Mouse (Mus musculus): Measurements from ENCODE around the gene Fsd1.
"Not testable (repeated sequence)": the region's sequence is repeated elsewhere in the genome, so short reads cannot be mapped to it uniquely, and the experiment has no call there.

Gene Fsd1

DNA sequence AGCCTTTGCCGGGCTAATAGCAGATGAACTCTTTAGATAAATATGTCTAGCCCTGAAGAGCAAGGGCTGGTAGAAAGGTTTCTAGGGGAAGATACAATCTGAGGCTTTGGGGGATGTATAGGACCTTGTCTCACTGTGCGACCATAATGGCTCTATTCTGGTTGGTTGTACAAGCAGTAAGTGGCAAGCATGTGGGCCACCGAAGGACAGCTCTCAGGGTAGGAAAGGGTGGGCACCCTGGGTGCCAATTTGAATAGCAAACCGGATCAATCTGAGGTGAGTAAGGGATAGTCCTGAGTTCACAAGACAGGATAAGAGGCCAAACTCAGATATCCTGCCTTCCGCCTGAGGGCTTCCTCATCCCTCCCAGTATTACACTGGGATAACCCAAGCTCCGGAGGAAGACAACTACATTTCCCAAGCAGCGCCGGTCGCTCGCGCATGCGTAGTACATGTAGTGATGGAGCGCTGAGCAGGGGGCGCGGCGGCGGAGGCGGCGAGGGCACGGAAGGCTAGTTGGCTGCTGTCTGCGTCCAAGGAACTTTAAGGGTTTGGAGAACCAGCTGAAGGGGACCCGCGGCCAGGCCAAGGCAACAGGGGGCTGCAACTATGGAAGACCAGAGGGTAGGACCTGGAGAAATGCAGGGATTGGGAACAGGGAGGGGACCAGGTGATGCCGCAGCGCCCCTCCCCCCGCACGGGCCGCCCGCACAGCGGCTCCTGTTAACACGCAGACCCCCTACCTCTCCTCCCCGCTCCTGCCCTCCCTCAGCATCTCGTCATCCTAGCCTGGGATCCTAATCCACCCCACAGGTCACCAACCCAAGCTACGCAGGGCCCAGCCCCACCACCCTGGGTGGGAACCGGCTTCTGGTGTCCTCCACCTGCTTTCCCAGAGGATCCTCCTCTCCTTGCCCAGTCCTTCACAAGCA lies at the start of gene Fsd1:
TSS of gene Fsd1 (plus strand) at position 480 of the 932 bp plus-strand sequence.
- no peak for DNase-seq (ENCODE audit: low read depth, low spot score)

DNA sequence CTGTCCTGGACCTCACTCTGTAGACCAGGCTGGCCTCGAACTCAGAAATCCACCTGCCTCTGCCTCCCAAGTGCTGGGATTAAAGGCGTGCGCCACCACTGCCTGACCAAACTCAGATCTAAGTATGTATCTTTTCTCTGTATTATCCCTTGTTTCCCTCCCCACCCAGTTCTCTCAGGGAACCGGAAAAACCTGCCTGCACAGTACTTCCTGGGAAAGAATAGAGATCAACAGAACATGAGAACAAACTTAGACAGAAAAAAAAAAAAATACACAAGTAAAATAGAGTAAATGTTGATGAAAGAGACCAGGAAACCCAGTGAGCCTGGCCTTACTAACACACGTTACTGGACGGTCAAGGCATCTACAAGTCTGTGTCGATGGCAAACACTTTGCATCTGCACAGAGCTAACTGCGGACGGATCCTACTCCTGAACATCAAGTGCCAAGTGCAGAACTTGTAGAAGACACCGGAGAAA lies 41.9 kb upstream of the Fsd1 start:
- DNase-seq (ENCODE audit: low read depth, low spot score), result not testable (repeated sequence)

DNA sequence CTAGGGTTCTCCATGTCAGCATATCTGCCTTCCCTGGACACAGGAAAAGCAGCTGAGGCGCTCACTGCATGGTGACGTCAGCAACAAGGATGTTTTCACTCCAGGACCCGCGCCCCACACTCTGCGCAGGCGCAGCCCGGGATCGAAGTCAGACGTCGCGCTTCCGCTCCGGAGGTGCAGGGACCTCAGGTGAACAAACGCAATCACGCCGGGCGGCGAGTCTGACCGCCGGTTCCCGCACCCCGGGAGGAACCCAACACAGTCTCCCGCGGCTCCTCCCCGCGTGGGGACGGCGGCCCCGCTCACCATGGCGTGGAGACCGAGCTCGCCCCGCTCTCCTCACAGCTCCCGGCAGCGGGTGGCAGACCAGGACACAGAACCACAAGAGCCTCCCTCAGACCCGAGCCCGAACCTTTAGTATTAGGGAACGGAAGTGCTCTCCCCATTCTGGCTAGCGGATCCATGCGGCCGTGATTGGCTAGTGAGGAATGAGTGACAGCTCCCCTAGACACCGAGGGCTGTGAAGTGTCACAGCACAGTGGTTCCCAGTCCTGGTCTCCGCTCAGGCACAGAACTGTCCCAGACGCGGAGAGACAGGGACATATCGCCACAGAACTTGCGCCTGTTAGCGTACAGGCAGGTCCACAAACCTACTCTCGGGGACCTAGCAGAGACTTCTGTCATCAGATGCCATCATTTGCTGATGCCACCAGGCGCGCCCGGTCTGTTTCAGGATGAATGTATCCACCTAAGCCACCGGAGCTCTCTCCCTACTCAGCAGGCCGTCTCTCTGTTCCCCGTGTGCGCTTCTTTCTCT lies 41.2 kb upstream of the Fsd1 start:
- DNase-seq (ENCODE audit: low read depth, low spot score), result peak; percentile 91

DNA sequence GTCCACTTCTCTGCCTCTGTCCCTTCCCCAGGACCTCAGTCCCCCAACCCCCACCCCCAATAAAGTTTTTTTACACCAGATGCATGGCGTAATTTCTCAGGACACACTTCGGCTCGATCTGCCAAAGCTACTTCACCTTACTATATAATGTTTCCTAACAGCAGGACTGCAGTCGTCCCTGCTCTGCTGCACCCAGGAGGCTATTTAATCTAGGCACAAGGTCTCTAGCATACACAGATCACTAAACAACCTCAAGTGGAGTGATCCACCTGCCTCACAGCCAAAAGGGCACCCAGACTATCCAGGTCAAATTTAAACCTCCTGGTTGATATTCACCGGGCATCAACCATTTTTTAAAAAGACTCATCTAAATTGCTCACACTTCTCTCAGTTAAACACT lies 40.6 kb upstream of the Fsd1 start:
- no peak for DNase-seq (ENCODE audit: low read depth, low spot score)

DNA sequence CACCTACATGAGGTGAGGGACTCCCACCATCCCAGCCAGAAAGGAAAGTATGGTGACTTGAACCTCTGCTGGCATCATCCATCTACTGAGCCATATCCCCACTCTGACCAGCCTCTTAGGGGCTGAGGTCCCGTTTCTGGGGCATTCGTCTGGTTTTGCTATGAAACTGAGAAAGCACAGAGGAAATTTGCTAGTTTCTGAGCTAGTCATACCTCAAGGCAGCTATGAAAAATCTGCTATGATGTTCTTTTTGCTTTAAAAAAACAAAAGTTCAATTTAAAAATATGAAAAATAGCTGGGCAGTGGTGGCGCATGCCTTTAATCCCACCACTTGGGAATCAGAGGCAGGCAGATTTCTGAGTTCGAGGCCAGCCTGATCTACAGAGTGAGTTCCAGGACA lies 37.7 kb upstream of the Fsd1 start:
- DNase-seq (ENCODE audit: low read depth, low spot score), result no peak

DNA sequence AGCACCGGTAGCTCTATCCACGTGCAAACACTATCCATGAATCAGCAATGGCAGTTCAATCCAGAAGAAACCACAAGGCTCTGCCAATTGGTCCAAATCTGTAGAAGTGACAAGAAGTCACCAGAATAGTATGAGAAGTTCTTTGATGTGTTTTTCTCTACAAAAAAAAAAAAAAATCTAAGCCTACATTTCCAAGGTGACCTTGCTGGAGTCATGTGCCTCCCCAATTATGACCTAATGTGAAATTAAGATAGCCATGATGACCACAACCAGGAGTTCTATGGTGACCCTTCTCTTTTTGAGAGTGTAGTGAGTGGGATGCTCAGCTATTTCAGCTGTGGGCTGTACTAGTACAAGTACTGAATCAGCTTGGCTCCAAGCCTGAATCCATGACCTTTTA lies 36.9 kb upstream of the Fsd1 start, which contains the start of gene Zfp119b:
TSS of gene Zfp119b (minus strand) at position 101 of the 400 bp plus-strand sequence.
- no peak for DNase-seq (ENCODE audit: low read depth, low spot score)

DNA sequence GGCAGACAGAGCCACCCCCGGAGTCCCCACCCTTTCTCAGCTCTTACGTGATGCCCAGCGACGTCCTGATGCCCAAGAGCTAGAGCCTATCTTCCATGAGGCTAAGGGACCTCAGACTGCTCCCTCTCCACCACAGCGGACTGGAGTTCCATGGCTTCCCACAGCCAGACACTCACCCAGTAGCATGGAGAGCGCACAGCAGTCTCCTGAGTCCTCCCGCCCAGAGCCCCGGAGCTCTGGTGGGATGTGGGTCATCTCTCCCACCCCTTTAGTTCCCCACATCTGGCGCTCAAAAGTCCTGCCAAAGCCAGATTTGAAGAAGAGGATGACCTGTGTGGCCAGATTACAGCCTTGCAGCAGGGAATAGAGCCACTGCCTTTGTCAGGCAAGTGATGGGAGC lies 35.7 kb upstream of the Fsd1 start:
- no peak for DNase-seq (ENCODE audit: low read depth, low spot score)

DNA sequence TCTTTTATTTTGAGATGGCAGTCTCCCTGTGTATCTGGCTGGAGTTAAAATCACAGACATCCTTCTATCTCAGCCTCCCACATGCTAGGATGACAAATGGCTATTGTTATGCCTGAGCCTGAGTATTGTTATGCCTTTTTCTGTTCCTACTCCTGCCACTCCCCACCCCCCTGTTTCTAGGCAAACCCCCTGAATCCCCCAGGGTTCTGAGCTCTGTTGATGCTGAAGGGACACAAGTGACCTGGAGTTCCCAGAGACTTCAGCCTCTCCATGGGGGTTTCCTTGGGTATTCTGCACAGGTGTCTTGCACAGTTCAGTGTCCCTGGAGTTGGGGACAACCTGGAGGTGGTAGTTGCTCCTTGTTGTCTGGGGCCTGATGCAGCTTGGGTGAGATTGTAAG lies 34.3 kb upstream of the Fsd1 start:
- DNase-seq (ENCODE audit: low read depth, low spot score), result no peak

DNA sequence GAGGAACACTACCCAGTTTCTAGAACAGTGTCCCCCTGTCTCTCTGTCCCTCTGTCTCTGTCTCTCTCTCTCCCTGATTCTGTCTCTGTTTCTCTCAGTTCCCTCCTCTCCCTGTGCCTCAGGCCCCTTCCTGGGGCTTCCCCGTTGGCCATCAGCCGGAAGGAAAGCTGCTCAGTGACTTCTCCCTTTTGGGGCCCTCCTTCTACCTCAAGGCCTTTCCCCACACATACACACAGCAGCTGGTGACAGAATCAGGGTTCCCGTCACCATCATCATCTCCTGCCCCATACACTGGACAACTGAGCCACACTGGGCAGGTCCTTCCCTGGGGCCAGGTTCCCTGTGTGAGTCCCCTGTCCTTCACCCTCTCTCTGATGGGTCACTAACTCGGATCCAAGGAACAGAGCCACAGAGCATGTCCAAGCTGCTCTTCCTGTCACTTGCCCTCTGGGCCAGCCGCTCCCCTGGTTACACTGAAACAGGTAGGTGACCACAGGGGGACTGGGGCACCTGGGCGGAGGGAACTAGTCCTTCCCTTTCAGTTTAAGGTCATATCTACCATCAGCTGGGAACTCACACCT lies 33.8 kb upstream of the Fsd1 start, which contains the start of gene Ebi3:
TSS of gene Ebi3 (plus strand) at position 194 of the 581 bp plus-strand sequence.
- DNase-seq (ENCODE audit: low read depth, low spot score), result peak; percentile 77

DNA sequence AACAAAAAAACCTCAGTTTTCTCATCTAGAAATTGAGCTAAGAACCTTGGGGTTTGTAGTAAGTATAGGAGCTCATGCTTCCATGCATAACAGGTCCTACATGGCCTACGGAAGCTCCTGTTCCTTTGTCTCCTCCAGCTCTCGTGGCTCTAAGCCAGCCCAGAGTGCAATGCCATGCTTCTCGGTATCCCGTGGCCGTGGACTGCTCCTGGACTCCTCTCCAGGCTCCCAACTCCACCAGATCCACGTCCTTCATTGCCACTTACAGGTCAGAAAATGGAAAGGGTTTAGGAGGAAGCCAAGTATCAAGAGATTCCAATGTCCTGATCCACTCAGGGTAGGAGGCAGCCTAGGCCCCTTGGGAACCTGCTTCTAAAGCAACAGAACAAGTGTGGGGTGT lies 32.6 kb upstream of the Fsd1 start:
- DNase-seq (ENCODE audit: low read depth, low spot score), result no peak

DNA sequence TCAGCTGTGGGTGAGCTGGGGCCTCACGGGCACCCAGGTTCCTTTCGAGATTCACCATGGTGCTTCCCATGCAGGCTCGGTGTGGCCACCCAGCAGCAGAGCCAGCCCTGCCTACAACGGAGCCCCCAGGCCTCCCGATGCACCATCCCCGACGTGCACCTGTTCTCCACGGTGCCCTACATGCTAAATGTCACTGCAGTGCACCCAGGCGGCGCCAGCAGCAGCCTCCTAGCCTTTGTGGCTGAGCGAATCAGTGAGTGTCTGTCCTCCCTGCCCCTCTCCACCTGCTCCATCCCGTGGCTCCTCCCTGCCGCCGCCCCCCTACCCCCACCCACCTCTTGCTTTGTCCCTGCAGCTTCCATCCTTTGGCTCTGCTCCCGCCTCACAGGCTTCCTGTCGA lies 32.1 kb upstream of the Fsd1 start:
- DNase-seq (ENCODE audit: low read depth, low spot score), result no peak

DNA sequence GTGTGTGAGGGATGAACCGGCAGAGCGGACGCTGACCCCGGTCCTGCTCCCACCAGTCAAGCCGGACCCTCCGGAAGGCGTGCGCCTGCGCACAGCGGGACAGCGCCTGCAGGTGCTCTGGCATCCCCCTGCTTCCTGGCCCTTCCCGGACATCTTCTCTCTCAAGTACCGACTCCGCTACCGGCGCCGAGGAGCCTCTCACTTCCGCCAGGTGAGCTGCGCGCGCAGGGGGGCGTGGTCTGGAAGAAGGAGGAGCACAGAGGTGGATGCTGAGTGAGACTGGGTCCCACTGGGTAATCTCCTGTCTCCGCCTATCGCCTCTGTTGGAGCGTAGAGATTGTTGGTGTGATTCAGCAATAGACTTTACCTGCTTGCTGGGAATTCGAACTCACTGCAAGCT lies 30.2 kb upstream of the Fsd1 start:
- DNase-seq (ENCODE audit: low read depth, low spot score), result no peak

DNA sequence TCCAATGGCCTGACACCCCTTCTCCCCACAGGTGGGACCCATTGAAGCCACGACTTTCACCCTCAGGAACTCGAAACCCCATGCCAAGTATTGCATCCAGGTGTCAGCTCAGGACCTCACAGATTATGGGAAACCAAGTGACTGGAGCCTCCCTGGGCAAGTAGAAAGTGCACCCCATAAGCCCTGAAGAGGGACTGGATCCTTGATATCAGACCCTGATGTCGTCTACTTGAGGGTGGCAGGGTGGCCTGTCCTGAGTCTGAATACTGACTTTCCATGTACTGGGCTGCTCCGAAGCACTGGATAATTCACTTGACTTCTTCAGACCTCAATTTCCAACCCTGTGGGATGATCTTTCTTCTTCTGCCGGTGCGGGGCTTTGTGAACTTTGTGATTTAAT lies 29.7 kb upstream of the Fsd1 start:
- DNase-seq (ENCODE audit: low read depth, low spot score), result no peak

DNA sequence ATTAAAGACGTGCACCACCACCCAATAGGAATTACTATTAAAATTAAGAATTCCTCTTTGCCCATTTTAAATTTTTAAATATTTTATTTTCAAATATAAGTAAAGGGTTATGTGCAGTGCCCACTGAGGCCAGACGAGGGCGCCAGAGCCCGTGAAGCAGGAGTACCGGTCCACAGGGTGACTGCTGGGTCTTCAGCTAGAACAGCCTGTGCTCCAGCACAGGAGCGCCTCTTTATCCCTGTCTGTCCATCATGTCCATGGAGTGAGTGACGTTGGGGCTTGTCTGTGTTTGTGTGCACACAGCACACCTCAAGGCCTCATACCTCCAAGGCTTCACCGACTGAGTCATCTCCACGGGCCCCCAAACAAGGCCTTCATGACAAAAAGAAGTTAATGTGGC lies 29.1 kb upstream of the Fsd1 start:
- peak; percentile 80 for DNase-seq (ENCODE audit: low read depth, low spot score)

DNA sequence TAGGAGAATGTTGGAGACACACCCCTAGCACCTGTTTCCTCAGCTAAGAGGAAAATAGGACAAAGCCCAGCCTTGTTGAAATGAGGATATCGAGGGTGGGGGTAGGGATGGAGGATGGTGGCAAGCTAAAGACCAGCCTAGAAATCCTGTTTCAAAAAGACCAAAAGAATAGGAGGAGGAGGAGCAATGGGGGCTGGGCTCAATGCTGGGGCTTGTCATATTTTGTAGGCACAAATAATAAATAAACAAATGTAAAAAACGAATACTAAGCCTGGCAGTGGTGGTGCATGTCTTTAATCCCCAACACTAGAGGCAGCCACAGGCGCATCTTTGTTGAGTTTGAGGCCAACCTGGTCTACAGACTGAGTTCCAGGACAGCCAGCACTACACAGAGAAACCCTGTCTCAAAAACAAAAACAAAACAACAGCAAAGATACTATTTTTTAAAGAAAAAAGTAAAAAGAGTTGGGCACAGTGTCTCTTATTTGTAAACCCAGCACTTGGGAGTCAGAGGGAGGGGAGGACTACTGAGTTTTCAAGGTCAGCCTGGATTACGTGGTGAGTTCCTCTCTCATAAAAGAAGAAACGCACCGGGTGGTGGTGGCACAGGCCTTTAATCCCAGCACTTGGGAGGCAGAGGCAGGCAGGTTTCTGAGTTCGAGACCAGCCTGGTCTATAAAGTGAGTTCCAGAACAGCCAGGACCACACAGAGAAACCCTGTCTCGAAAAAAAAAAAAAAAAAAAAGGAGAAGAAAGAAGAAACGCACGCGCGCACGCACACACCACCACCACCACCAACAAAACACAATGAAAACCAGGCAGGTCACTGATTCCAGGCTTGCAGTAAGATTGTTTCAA lies 28.4 kb upstream of the Fsd1 start:
- DNase-seq (ENCODE audit: low read depth, low spot score), result peak; percentile 45

DNA sequence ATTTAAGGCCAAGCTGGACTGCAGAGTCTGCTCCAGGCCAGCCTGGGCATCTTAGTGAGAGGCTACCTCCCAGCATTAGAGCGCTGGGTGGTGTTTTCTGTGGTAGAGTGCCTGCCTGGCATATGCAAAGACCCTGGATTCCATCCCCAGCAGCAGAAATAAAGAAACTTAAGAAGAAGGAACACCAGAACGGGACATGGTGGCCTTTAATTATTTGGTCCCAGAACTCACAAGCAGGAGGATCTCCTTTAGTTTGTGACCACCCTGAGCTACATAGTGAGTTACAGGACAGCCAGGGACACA lies 27.8 kb upstream of the Fsd1 start:
- no peak for DNase-seq (ENCODE audit: low read depth, low spot score)

DNA sequence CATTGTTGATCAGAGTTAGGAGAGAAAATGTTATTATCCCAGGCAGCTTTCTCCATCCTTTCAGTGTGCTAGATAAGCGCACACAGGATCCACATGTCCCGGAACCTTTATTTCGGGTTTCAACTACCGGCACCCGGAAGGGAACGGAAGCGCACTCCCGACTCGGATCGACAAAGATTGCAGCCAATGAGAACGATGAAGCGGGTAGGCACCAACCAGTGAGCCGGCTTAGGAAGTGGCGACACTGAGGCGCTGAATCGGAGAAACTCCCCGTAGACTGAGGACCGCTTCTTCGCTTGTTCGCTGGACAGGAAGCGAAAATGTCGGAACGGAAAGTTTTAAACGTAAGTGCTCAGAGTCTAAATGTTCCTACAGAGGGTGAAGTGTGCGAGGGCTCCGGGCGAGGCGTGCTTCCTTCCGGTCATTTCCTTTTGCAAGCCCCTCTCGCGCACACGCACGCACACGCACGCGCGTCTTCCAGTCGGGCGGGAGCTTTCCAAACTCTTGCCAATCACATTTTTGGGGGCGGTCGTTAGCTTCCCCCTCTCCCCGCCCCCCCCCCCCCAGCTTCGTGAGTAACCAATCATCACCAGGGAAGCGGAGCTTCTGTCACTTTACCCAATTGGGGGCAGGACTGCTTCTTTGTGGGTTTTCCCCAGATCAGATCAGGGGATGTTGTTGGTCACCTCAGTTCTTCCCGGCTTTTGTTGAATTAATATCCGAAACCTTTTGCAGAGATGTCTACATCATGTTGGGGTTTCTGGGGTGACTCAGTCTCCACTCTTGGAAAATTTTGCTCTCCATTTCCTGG lies 27.2 kb upstream of the Fsd1 start, which contains the start of gene Yju2:
TSS of gene Yju2 (plus strand) at position 182 of the 811 bp plus-strand sequence.
- DNase-seq (ENCODE audit: low read depth, low spot score), result peak; percentile 98

DNA sequence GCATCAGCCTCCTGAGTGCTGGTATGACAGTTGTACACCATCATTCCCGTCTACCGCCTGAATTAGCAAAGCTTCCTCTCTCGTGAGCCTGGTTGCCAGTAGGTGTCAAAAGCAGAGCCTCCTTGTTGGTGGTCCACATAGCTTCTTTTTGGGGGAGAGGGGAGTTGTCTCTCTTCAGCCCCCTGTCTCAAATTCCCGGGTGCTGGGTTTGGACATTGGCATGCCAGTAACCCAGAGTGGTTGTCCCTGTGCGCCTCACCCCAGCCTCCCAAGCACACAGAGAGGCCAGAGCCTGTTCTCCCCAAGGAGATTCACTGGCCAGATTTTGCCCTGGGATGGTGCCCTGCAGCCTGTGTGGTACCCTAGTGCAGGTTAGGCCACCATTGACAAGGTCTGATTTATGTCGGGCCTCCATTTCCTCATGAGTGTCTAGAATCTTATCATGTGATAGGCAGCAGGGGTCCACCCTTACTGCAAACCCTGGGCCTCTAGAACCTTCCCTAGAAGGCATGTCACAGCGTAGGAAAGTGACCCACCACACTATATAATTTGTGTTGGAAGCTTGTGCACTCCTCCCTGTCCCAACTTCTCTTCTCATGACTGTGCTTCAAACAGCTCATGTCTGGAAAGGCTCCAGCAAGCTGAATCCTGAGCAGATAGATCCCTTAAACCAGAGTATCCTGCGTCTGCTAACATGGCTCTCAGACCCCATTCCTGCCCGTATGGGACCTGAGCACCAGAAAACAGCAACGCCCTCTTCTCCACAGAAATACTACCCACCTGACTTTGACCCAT lies 26.2 kb upstream of the Fsd1 start:
- DNase-seq (ENCODE audit: low read depth, low spot score), result no peak

DNA sequence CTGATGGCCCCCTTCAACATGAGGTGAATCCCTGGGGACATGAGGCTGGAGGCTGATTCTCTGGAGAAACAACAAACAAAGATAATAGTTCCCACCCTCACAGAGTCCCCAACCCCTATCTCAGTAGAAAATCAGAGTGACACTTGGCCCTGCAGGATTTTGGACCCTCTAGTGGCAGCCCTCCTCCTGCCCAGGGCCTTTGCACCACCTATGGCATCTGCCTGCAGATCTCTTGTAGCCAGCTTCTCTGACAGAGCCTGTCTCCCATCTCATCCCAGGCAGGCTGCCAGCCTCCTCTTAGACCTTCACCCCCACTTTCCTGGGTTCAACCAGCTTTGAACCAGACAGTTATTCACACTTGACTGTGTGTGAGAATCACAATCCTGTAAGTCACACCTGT lies 25.5 kb upstream of the Fsd1 start:
- DNase-seq (ENCODE audit: low read depth, low spot score), result no peak
